Mouse (Mus musculus) embryonic fibroblast, embryonic 13.5 days (primary cell): ENCODE data around the gene 1700020N01Rik.

Experiments
- CTCF ChIP-seq: IDR thresholded peaks from 2 replicates; pipeline ENCODE4 v1.5.1; 2011; ENCODE audit warnings: mild to moderate bottlenecking, control low read depth, low read length, moderate library complexity, borderline replicate concordance; ENCODE audit not compliant: insufficient read depth
- POLR2A ChIP-seq: IDR thresholded peaks from 2 replicates; pipeline ENCODE4 v1.6.1; 2011; ENCODE audit warnings: low read depth, mild to moderate bottlenecking, control low read depth, low read length, moderate library complexity

DNA sequence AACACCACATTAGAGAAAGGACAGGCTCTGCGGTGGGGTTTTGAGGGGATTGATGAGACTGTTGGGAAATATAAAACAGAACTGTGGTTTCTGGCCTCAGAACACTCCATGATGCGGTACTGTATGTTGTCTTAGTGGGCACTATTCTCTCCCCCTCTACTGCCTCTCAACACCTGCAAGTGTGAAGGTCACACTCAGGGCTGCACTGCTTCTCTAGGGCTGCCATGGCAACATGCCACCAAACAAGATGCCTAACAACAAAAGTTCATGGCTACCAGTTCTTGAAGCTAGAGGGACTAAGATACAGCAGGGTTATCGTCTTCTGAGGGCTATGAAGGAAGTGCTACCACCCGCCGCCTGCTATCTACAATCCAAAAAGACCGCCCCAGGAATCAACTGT, 15.1 kb upstream of the 1700020N01Rik start:
- no peak for TF ChIP-seq POLR2A
- no peak for TF ChIP-seq CTCF
